ENCODE assay signal across 10 mouse cellular contexts in genomic region chr1:192070618-192071051, GRCm38 (mm10). TPM values are rescaled to one million over a fixed set of nuclear protein-coding genes. Genes with fewer than 3 reads are reported as not detected.
DNase-seq lines count a peak whose midpoint lies in the region; ATAC-seq and TF ChIP-seq lines count a peak whose summit lies in the region.
"Had no signal": no experiment of that assay in that cellular context is flagged by ENCODE, and none has a peak within 500 bp of the region (broad histone marks: within the 10 kb centered on the region; RNA-seq: fewer than 3 reads in every experiment).

No protein-coding gene starts in this region.

- intact Hi-C loops in gastrocnemius, adult 2 months (cut with DNase I) = no loop called here

- no peak for ATAC-seq in midbrain, embryonic 11.5 days (ENCODE audit: low FRiP score)
- ATAC-seq in midbrain, embryonic 13.5 days = no peak
- ATAC-seq in heart, postnatal 0 days (ENCODE audit: insufficient read depth, low read depth) = peak; percentile 58
- ATAC-seq: CD4-positive, CD25-positive, alpha-beta regulatory T cell, adult 4 months had no signal

- peak; percentile 13; the same call in 1 of the 2 replicates for TF ChIP-seq CTCF in gastrocnemius, adult 2 months (IDR thresholded peaks at IDR 0.05)
- TF ChIP-seq CTCF in heart, postnatal 0 days (IDR thresholded peaks at IDR 0.05; ENCODE audit: low read depth) = 0 out of 2 replicates have a peak, but pooled peaks have one; percentile 6

- H3K27me3 ChIP-seq in midbrain, embryonic 11.5 days (ENCODE audit: control insufficient read depth, insufficient read depth, low read length) = no peaks in the 10 kb centered on the region
- H3K27me3 ChIP-seq in midbrain, embryonic 13.5 days = no peaks in the 10 kb centered on the region
- no peaks in the 10 kb centered on the region for H3K27me3 ChIP-seq in heart, postnatal 0 days (ENCODE audit: control insufficient read depth, insufficient read depth, low read length)

- H3K9me3 ChIP-seq in midbrain, embryonic 11.5 days (ENCODE audit: control insufficient read depth, low read length) = no peaks in the 10 kb centered on the region
- no peaks in the 10 kb centered on the region for H3K9me3 ChIP-seq in midbrain, embryonic 13.5 days
- H3K9me3 ChIP-seq in heart, postnatal 0 days (replicated peaks; ENCODE audit: control insufficient read depth, low read length) = no peaks in the 10 kb centered on the region

- peak overlapping the region; percentile 46 for H3K4me3 ChIP-seq in gastrocnemius, adult 2 months
- no peak overlapping the region for H3K4me3 ChIP-seq in midbrain, embryonic 11.5 days (ENCODE audit: low read depth, low read length)
- no peak overlapping the region for H3K4me3 ChIP-seq in midbrain, embryonic 13.5 days (replicated peaks)
- no peak overlapping the region for H3K4me3 ChIP-seq in heart, postnatal 0 days (ENCODE audit: low read depth, low read length)
- H3K4me3 ChIP-seq: erythroblast, embryonic 14.5 days had no signal

- no peaks in the 10 kb centered on the region for H3K4me1 ChIP-seq in midbrain, embryonic 11.5 days (ENCODE audit: control insufficient read depth, insufficient read depth, low read length)
- H3K4me1 ChIP-seq in midbrain, embryonic 13.5 days (replicated peaks) = no peaks in the 10 kb centered on the region; the same call in 1 of the 2 replicates
- H3K4me1 ChIP-seq in heart, postnatal 0 days (ENCODE audit: control insufficient read depth, insufficient read depth) = peaks cover 18% of the 10 kb centered on the region; the same call in 1 of the 2 replicates

- H3K9ac ChIP-seq in midbrain, embryonic 11.5 days (ENCODE audit: low read length) = no peak overlapping the region
- H3K9ac ChIP-seq in midbrain, embryonic 13.5 days (replicated peaks) = no peak overlapping the region
- no peak overlapping the region for H3K9ac ChIP-seq in heart, postnatal 0 days (replicated peaks; ENCODE audit: low read depth, low read length)

- no peaks in the 10 kb centered on the region for H3K36me3 ChIP-seq in midbrain, embryonic 11.5 days (ENCODE audit: control insufficient read depth, insufficient read depth, low read length)
- H3K36me3 ChIP-seq in midbrain, embryonic 13.5 days = no peaks in the 10 kb centered on the region
- H3K36me3 ChIP-seq in heart, postnatal 0 days (replicated peaks; ENCODE audit: control insufficient read depth, insufficient read depth, low read length) = peaks cover 28% of the 10 kb centered on the region

- H3K27ac ChIP-seq in gastrocnemius, adult 2 months = peak overlapping the region; percentile 70
- no peak overlapping the region for H3K27ac ChIP-seq in midbrain, embryonic 11.5 days (ENCODE audit: low read depth, low read length)
- no peak overlapping the region for H3K27ac ChIP-seq in midbrain, embryonic 13.5 days
- H3K27ac ChIP-seq in heart, postnatal 0 days (ENCODE audit: low read depth) = peak overlapping the region; percentile 60

- no peak overlapping the region for H3K4me2 ChIP-seq in midbrain, embryonic 11.5 days
- H3K4me2 ChIP-seq in midbrain, embryonic 13.5 days (replicated peaks) = no peak overlapping the region
- no peak overlapping the region for H3K4me2 ChIP-seq in heart, postnatal 0 days (ENCODE audit: low read depth, low read length)

- WGBS in midbrain, embryonic 11.5 days = 70% methylated on average over 3 of the region's 3 CpGs
- 65% methylated on average over 3 of the region's 3 CpGs for WGBS in midbrain, embryonic 13.5 days
- WGBS in heart, postnatal 0 days = 50% methylated on average over 3 of the region's 3 CpGs

- TF ChIP-seq EP300 in heart, postnatal 0 days (IDR thresholded peaks at IDR 0.05; ENCODE audit: low read depth) = no peak

- peak; percentile 34 for DNase-seq in gastrocnemius, adult 2 months
- no peak for DNase-seq in gastrocnemius, postnatal 10 days
- DNase-seq in midbrain, embryonic 11.5 days (ENCODE audit: low spot score, missing footprints) = peak; percentile 74
- DNase-seq in heart, postnatal 0 days (ENCODE audit: low spot score) = peak; percentile 32
- peak; percentile 38 for DNase-seq in skeletal muscle tissue, adult 2 months (ENCODE audit: low read depth, low spot score)
- DNase-seq in adrenal gland, postnatal 25 days = no peak
- no peak for DNase-seq in natural killer cell, adult 2 months (ENCODE audit: low spot score in 2 of 2)

RNA-seq across cellular contexts. Expression of gene Traf5, which starts 21.7 kb away (rescaled TPM):
- total RNA-seq in gastrocnemius, adult 2 months (2021) = 1 to 10 TPM; 2.7 to 2.8 TPM
- total RNA-seq in gastrocnemius, postnatal 10 days (2021) = 10 to 100 TPM in 1 of 2 experiments, 1 to 10 TPM in 1; 9.4 to 13.1 TPM
- 2.5 and 4.1 TPM in 2 replicates for polyA plus RNA-seq in midbrain, embryonic 11.5 days (2014; fragmentation: Nextera tagmentation; extraction: Ambion mirVana)
- polyA plus RNA-seq in midbrain, embryonic 13.5 days (2015; fragmentation: Nextera tagmentation; extraction: Ambion mirVana) = 2.2 and 2.6 TPM in 2 replicates
- 5.7 and 51.1 TPM in 2 replicates for total RNA-seq in heart, postnatal 0 days (2014; rRNA removed; ENCODE audit: low replicate concordance)
- 13.7 and 14.7 TPM in 2 replicates for polyA plus RNA-seq in heart, postnatal 0 days (2015; fragmentation: Nextera tagmentation; extraction: Ambion mirVana)
- total RNA-seq in adrenal gland, postnatal 25 days (2021) = 6.1 and 6.6 TPM in 2 replicates

Comparison
In these comparisons a context has a peak if more than half of its experiments do, and no peak if none do; other contexts are left out.
1. DNase-seq: peak in gastrocnemius, adult 2 months (single experiment), midbrain, embryonic 11.5 days (single experiment), heart, postnatal 0 days (single experiment) and skeletal muscle tissue, adult 2 months (single experiment); none in gastrocnemius, postnatal 10 days (single experiment), adrenal gland, postnatal 25 days (single experiment) and natural killer cell, adult 2 months (0 of 2).
2. H3K27ac ChIP-seq: peak in gastrocnemius, adult 2 months (single experiment) and heart, postnatal 0 days (single experiment); none in midbrain, embryonic 11.5 days (single experiment) and midbrain, embryonic 13.5 days (single experiment).